ENCODE assay signal across 16 mouse cellular contexts in the genomic region with DNA sequence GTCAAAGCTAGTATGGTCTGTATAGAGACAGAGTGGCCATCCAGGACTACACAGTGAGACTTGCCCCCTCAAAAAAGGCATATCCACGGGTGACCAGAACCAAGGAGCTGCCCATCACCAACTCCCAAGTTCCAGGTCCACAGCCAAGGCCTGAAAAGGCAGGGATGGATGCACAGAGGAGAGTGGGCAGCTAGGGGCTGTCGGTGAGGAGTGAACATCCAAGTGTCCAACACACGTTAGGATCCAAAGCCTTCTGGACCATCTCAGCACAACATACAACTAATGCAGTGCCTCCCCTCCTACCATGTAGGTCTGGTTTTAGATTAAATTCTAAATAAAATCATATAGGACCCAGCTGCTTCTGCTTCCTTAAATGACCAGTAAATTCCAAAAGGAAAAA. TPM values are rescaled to one million over a fixed set of nuclear protein-coding genes. Genes with fewer than 3 reads are reported as not detected.
DNase-seq lines count a peak whose midpoint lies in the region.
"Had no signal": no experiment of that assay in that cellular context is flagged by ENCODE, and none has a peak within 500 bp of the region (broad histone marks: within the 10 kb centered on the region; RNA-seq: fewer than 3 reads in every experiment).

No protein-coding gene starts in this region.

- DNase-seq in heart, adult 11 months: peak; percentile 55
- no peak for DNase-seq in heart, postnatal 14 days
- DNase-seq: adrenal gland, adult 2 months; adrenal gland, adult 8-10 months; adrenal gland, postnatal 10 days; adrenal gland, postnatal 14 days; adrenal gland, postnatal 25 days; B cell, adult 2 months; cerebellum, adult 11 months; cerebellum, adult 11-12 months; cerebellum, adult 18-20 months; cerebellum, adult 2 months had no signal

- intact Hi-C loops in heart, postnatal 14 days (cut with DNase I): no loop called here

RNA-seq across cellular contexts. Expression of gene Ankk1, which starts 29.3 kb away (rescaled TPM):
- total RNA-seq in heart, postnatal 14 days (2021): not detected
- total RNA-seq: adrenal gland, adult 18-20 months; adrenal gland, adult 2 months; adrenal gland, adult 8-10 months; adrenal gland, postnatal 10 days; adrenal gland, postnatal 14 days; adrenal gland, postnatal 25 days; adrenal gland, postnatal 36 days; adrenal gland, postnatal 4 days; MEL had no signal

RNA-seq across cellular contexts. Expression of gene Ttc12, which starts 29.9 kb away (rescaled TPM):
- 1 to 10 TPM; 9.4 to 9.7 TPM for total RNA-seq in heart, postnatal 14 days (2021)
